Mouse (Mus musculus) right cerebral cortex, postnatal 10 days (tissue): ENCODE results near the gene Srrm4.

Source experiments
- DNase-seq, 2 experiments: peaks; one replicate each; pipeline ENCODE4 v3.0.0; 2021; ENCODE audit warnings: low spot score in 2 of 2

The Srrm4 gene

DNA sequence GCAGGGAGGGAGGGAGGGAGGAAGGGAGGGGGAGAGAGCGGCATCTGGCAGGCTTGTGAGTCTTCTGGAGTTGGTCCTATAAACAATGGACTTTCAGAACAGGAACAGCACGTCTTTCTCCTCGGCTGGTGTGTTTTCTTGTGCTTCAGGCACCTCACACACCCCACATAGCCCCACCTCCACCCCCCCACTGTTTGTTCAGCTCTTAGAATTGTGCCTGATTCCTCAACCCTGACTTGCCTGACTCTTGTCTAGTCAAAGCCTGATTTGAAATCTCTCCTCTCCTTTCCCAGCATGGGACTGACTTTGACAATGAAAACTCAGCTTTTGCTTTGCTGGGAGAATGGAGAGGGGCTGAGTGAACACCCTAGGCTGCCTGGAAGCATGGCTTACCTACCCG lies 184.3 kb downstream of the Srrm4 start:
- DNase-seq = peak in 1 of 2 experiments; percentile 15

DNA sequence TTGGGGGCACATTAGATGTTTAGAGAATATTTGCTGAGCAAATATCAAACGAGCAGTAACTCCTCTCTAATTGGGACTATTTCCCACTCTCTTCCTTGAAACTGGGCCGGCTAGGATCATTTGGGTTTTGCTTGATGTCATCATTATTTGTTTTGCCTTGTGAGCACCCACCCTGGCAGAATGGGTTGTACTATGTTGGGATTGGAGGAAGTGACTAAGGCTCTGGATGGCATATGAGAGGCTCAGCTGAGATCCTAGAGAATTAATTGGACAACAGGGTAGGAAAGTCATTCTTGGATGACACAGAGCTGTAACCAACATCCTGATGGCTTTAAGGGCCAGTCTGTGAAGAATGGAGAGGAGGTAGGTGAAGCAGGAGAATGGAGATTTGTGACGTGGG lies 185.1 kb downstream of the Srrm4 start:
- no peak for DNase-seq

DNA sequence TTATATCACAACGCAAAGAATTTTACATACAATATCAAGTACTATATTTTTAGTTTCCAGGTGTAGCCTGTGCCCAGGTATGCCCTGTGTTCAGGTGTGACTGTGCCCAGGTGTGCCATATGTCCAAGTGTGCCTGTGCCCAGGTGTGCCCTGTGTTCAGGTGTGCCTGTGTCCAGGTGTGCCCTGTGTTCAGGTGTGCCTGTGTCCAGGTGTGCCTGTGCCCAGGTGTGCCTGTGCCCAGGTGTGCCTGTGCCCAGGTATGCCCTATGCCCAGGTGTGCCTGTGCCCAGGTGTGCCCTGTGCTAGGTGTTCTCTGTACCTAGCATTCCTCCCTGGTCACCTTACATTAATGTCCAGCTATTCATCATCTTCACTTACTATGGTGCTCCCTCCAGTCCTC lies 185.7 kb downstream of the Srrm4 start:
- no peak for DNase-seq

DNA sequence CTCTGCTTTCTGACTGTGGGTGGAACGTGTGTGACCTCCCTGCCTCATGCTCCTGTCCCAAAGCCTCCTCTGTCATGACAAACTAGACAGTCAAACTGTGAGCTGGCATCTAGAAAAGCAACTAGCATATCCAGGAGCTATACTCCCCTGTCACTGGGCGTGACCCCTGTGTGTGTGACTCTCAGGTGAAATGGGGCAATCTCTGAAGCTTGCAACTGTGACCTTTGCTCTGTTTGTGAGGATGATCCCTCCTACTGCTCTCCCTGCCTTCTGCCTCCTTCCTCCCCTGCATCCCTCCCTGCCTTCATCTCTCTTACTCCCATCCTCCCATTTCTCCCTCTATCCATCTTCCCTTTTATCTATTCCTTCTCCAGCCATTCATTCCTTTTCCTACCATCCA lies 187.6 kb downstream of the Srrm4 start:
- no peak for DNase-seq

DNA sequence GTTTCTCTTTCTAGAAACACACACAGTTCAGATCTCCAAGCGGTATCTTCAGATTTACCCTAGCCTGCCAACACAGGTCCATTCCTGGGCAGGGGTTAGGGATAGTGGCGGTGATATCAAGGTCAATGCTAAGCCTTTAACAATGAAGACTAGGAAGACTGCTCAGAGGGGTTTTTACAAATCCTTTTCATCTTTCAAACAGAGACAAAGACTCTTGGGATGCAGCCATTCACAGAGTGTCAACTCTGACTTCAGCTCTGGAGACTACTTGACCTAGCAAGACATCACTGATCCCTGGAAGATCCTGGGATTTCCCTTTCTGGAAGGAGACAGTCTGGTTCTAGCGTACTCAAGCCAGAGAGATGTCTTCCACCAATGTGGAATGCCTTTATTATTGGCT lies 190.8 kb downstream of the Srrm4 start:
- no peak for DNase-seq

DNA sequence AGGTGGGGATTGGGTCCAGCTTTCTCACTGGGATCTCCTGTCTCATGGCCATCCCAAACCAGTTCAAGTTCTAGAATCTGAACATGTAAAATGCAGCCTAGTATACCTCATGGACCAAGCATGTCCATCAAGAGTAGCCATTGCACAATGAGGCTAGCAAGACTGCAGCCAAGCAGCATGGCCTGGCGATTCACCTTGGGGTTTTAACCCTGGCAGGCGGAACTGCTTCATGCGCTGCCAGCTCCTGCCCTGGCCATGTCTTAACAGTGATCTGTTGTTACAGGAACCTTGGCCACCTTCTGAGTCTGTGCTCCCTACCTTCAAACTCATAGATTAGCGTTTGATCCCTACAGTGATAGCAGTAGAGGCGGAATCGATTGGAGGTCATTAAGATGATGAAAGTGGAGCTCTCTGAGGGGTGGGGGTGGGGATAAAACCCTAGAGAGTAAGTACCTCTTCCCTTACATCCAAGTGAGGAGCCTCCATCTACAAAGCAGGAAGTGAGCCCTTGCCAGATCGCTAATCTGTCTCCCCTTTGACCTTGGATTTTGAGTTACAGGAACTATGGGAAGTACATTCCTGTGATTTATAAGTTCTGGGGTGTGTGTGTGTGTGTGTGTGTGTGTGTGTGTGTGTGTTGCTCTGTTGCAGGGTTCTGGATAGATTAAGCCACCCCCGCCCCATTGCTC lies 191.4 kb downstream of the Srrm4 start:
- no peak for DNase-seq

DNA sequence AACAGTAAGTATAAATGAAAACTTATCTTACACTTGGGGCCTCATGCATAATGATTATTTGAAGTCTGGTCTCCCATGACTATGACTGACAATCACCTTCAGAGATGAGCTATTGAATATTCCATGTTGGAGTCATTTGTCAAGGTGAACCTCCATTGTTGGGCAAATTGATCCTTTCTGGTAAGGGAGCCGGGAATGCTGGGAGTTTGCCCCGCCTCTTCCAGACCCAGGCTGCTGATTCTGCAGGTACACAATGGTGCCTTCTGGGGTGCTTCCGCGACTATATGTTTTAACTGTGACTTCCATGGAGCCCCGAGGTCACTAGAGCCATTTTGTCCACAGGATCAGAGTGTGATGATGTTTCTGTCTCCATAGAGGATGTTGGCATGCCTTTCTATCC lies 195.5 kb downstream of the Srrm4 start:
- no peak for DNase-seq

DNA sequence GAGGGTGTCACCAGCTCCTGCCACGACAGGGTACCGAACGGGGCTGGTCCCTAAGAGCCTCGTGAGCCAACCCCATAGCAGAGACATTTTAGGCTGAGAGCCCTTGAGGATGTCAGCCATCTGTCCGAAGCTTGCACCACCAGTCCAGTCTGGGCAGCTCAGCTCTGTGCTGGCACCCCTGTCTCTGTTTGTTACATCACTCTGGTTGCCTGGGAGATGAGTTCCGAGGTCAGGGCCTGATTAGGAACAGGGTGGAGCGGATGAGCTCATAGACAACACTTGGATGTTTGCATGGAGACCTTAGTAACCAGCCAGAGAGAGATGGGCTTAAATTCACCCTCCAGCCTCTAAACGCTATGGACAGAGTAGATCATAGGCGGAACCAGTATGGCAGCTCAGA lies 199.0 kb downstream of the Srrm4 start:
- DNase-seq = no peak

DNA sequence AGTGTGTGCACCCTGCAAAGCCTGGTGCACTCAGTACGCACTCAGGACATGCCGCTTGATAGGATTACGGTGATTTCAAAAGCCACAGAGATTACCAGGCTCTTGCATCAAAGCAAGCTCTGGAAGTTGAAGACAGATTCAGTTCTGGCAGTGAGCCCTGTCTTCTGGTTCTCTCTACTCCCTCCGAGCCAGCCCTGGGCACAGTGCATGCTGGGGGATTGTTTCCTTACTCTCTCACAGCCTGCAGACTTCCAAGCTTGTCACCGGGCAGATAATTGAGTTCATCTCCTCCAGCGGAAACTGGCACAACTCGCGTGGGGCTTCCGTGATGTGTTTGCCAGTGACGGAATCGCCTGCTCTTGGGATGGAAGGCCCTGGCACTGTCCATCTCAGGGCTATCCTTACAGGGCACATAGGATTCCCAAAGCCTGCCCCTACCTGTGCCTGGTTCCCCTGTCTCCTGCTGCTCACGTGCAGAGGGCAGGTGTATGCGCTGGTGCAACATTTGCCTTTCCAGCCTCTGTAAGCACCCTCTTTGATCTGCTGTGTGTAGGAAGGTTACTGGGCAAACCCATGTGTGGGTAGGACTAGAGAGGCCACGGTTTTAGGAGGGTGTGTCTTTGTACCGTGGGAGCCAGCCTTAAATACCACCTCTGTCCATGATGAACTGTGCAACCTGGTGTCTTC lies 201.6 kb downstream of the Srrm4 start:
- peak; percentile 79 to 85 for DNase-seq

DNA sequence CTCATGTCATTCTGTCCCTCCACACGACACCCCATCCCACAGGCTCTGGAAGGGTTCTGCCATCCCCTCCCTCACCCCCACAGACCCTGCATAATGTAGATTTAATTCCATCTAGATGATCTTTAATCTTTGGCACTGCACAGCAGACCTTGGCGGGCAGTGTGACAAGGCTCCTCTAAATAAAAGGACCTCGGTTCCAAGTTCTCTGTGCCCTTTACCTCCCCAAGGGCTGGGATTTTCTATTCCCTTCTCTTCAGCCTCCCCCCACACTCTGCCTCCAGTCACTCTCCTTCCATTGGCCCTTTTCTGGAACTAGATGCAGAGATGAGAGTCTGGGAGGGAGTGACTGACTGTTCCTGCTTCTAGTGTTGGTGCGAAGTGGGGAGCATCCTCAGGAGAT lies 202.3 kb downstream of the Srrm4 start:
- no peak for DNase-seq
